Mouse (Mus musculus): ENCODE measurements around the gene Prkce.

DNA sequence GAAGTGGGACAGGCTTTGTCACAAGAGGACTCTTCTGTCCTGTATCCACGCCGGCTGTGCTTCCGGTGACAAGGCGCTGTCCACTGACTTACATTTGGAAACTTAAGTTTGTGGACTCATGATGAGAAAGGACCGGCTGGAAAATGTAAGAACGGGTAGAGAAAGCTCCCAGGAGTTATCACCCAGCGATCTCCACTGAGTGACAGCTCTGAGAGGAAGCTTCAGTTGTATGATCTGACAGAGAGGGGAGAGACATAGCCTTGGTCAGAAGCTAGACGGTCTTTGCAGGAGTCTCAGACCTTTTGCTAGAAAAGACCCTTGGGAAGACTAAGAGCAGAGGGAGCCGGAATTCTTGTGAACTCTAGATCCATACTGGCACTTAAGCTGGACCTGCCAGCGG lies 322.2 kb downstream of the Prkce start:
- TF ChIP-seq CTCF (IDR thresholded peaks at IDR 0.05; ENCODE audit: control insufficient read depth, insufficient read depth, low read length) (no peak), POLR2A (IDR thresholded peaks at IDR 0.05; ENCODE audit: borderline replicate concordance, control insufficient read depth, low read depth, low read length) (no peak)

All from bone marrow, adult 2 months (tissue).